Mouse (Mus musculus) heart, postnatal 36 days (tissue): ENCODE results near the gene Coq4. TPM values are rescaled to one million over a fixed set of nuclear protein-coding genes. Genes with fewer than 3 reads are reported as not detected.
"Not testable (repeated sequence)": the region's sequence is repeated elsewhere in the genome, so short reads cannot be mapped to it uniquely, and the experiment has no call there.

Experiments
- DNase-seq, 2 experiments: peaks; one replicate each; pipeline ENCODE4 v3.0.0; 2021 to 2022
- intact Hi-C: fragments of 180-260 bp; cut with DNase I; formaldehyde crosslinking; loops from one replicate; pipeline ENCODE4 v1.15.1; 2025
- total RNA-seq, 2 experiments: library from RNA; stranded (reverse); gene quantifications; 2 replicates each; pipeline ENCODE4 v1.2.3; 2021

The Coq4 gene
- 10 to 100 TPM; 20.2 to 24.3 TPM for total RNA-seq

DNA sequence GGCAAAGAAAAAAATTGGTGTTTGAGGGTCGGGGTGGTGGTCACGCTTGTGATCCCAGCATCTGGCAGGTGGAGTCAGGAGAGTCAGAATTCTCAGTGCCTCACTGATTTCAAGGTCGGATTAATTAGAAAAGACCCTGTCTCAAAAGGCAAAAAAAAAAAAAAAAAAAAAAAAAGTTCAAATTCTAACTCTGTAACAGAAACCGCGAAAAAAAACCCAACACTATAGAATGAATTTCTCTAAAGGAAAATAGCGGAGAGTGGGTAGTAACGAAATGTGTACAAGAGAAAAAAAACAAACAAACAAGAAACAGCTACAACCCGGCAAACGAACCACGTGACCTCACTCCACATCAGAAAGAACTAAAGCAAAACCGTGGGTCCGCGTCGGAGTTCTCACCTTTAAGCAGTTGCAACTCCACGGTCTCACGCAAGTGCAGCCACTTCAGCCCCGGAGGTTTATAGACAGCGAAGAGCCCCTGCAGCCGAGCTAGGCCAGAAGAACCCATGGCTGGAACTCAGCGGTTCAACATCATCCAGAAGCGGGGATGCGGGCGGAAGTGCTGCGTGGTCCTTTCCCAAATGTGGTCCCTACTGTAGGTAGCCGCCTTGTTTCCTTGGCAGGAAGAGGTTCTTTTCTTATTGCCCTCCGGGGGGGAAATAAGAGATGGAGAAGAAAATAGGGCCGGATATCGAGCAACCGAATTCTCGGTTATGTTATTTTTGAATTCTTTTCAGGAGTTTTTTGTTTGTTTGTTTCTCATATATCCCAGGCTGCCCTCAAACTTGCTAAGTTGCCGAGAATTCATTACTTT, at the start of gene Coq4:
TSS of gene Coq4 (plus strand) at position 390 of the 814 bp plus-strand sequence.
- intact Hi-C loops = no loop called here
- peak; percentile 87 to 88 for DNase-seq

DNA sequence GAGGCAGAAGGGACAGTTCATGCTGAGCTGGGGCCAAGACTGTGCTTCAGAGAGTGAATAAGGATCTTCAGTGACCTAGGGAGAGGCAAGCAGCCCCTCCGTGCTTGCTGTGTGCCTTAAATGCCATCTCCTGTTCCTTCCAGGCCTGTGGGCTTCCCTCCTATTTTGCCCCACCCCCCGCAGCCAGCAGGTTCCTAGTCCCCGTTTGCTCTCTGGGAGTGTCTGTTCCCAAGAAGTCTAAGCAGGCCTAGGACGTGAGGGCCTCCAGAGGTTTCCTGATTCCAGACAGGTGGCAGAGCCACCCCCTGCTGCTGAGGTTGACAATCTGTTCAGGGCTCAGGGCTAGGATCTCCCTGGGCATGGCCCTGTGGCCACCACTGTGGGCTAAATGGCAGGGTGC, 48.5 kb upstream of the Coq4 start:
- no peak for DNase-seq
- intact Hi-C loops = no loop called here

DNA sequence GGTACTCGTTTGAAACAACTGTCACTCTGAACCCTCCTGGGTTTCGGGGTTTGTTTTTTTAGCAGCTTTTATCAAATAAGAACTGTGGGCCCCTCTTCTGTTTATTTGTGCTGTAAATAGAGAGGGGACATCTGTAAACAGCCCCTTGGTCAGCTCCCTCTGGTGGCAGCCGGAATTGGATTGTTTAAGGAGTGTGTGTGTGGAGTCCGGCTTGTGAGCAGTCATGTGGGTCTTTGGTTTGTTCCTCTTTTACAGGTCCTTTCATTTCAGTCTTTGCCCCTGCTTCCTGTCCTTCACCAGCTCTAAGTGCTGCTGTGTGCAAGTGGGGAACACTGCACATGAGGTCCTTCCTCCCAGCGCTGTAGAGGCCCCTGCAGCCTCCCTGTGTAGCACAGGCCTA, 47.9 kb upstream of the Coq4 start:
- intact Hi-C loops = no loop called here
- peak in 1 of 2 experiments; percentile 31 for DNase-seq

DNA sequence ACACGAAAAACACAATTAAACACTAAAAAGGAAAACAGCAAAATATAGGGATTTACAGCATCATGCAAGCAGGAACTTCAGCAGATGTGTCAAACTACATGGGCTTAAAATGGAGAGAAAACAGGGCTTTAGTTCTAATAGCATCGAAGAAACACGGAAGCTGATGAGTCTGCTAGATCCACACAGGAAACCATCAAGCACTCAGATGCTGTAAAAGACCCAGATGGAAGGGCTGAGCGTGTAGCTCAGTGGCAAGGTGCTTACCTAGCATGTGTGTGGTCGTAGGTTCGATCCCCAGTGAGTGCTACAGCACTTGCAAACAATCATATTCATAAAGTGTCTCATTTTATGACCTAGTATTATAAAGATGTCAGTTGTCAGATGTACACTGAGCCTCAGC, 46.1 kb upstream of the Coq4 start:
- DNase-seq = no peak
- intact Hi-C loops = no loop called here

DNA sequence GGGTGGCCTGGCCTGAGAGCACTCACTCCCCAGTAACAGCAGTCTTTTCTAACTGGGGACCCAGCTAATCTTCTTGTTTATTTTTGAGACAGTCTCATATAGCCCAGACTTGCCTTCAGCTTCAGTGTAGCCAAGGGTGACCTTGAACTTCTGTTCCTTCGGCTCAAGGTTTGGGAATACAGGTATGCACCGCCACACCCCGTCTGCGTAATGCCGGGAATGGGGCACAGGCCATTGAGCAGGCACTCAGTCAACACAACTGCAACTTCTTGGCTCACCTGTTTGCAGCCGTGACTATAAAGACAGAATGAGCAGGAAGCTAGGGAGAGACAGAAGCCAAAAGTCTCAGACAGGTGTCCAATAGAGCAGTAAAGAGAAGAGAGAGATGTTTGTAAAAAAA, 43.0 kb upstream of the Coq4 start:
- intact Hi-C loops = no loop called here
- no peak for DNase-seq

DNA sequence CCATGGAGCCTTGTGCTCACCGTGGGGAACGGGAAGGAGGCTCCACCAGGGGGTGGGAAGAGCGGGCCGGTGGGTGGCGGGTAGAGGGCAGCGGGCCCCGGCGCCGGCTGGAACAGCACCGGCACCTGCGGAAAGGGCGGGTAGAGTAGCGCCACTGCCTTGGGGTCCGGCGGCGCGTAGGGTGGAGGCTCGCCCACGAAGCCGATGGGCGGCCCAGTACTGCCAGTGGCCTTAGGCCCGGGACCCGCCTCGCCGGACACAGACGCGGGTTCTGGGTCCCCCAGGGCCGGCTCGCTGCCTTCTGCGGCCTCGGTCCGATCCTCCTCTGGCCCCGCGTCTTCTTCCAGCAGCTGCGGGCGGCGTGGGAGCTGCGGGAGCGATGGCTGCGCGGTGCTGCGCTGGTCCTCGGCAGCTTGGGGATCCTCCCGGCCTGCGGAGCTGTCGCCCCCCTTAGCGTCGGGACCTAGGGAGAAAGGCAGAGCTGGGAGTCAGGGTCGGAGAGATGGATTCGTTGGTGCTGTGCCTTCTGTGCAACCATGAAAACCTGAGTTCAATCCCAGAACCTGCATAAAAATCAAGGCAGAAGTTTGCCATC, 40.0 kb upstream of the Coq4 start:
- DNase-seq = no peak
- intact Hi-C loops = no loop called here

DNA sequence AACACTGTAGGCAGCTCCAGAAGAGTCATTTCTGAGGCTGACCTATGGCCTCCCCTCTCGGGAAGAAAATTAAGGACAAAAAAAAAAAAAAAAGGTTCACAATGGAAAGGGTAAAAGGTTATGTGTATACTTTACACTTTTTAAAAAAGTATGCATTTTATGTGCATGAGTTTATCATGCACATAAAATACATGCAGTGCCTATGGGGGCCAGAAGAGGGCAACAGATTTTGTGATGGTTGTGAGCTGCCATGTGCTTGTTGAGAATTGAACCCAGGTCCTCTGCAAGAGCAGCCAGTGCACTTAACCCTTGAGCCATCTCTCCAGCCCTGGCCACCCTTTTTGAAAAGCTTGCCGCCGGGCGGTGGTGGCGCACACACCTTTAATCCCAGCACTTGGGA, 39.4 kb upstream of the Coq4 start:
- no peak for DNase-seq
- intact Hi-C loops = no loop called here

DNA sequence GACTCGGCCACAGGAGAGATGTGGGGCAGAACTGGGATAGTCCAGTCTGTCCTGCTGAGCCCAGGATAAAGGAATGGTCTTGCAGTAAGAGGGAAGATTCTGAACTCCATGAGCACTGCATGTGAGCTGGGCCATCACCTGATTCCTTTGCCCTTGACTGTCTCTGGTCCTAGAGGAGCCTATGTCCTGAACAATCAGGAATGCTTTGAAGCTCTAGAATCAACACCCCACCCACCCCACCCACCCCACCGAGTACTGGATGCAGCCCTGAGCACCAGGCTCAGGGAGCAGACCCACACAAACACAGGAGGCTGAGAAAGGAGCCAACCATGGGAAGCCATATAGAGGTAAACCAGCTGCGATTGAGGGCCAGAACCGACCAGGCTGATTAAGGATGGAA, 38.8 kb upstream of the Coq4 start:
- DNase-seq = no peak
- intact Hi-C loops = no loop called here

DNA sequence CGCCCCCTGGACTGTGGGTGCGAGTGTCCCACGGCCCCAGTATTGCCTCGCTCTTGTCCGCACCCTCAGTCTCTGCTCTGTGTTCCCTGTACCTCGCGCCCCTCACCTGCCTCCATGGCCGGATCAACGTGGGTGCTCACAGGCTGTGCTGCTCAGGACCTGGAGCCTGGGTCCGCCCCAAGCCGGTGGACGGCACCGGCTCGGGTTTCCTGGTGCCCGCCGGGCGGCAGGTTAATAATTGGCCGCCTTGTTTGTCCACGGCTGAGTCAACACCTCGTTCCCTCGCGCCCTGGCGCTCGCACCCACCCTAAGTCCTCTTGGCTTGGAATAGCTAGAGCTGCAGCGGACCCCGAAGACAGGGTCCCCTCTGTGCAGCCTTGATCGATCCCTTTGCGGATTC, 35.8 kb upstream of the Coq4 start, which contains the start of gene Gm13420:
TSS of gene Gm13420 (minus strand) at position 189 of the 400 bp plus-strand sequence.
- intact Hi-C loops = no loop called here
- DNase-seq = no peak

DNA sequence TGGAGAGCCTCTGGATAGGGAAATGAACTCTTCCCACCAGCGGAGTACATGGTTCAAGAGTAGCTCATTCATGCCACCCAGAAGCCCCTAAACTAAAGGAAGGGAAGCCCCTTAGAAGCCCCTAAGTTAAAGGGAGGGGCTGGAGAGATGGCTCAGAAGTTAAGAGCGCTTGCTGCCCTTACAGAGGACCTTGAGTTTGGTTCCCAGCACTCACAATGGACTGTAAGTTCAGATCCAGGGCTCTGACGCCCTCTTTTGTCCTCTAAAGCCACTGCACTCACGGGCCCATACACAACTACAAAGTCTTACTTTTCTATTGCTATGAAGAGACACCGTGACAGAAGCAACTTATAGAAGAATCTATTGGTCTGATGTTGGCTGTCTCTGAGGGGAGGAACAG, 34.9 kb upstream of the Coq4 start:
- intact Hi-C loops = no loop called here

DNA sequence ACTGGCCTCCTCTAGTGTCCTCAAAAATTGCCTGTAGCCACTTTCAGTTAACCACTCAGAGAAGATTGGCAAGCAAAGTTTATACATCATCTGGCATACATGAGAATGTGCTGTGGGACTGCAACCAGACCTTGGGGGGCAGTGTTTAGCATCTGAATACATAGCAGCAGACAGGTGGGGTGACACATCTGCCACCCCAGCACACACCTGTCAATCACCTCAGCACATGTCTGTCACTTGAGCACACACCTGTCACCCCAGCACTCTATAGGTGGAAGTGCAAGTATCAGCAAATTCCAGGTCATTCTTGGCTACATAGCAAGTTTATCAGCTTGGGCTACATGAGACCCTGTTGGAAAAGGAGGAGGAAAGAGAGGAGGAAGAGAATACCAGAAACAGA, 31.6 kb upstream of the Coq4 start:
- intact Hi-C loops = no loop called here

More for the DNA sequence above, 34.9 kb upstream of the Coq4 start:
- no peak for DNase-seq

DNA sequence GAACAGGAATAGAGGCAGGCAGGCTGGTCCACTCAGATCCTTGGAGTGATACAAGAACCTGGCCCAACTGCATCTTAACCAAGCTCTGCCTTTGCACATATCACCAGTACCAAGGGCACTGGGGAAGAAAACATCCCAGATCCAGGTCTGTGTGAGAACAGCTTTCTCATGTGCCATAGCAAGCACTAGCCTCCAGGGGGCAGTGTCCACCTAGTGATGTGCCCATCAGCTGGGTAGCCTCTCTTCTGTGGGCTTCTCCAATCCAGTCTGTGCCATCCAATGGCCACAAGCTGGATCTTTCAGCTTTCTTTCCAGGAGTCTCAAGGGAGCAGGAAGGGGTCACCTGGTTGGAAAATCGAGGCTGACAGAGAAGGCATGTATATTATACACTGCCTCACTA, 22.5 kb upstream of the Coq4 start:
- DNase-seq = peak; percentile 45 to 68
- intact Hi-C loops = loop anchor here (5.0 kb wide), 2 partner anchors 52 to 92 kb away; no protein-coding TSS in a partner anchor

More for the DNA sequence above, 31.6 kb upstream of the Coq4 start:
- no peak for DNase-seq

DNA sequence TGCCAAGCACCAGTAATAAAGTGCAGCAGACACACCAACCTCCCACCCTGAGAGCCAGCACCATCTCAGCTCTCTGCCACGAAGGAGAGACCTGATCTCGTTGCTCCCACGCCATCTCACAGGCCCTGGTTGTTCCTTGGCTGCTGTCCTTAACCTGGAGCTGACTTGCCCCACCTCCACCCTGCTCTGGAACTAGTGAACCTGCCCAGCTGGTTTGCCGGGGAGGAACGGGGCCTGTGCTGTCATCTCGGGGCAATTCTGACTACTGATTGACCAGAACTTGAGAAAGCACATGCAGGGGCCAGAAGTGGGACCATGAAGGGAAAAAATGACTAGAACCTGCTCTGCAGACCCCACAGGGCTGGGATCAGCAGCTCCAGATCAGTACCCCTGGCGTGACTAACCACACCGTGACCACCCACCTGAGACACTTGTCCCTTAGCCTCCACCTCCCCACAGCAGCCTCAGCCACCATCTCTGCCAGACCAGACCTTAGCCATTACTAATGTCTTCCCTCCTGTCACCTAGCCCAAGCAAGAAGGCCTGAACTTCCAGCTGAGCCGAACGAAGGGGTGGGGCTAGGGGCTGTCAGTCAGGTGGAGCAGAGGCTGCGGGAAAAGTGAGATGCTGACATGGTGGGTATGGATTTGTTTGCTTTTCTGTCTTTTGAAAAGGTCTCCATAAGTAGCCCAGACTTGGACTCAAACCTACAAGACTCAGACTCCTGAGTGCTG, 19.1 kb upstream of the Coq4 start:
- no peak for DNase-seq
- intact Hi-C loops = loop anchor here (5.0 kb wide), 2 partner anchors 49 to 89 kb away; no protein-coding TSS in a partner anchor

DNA sequence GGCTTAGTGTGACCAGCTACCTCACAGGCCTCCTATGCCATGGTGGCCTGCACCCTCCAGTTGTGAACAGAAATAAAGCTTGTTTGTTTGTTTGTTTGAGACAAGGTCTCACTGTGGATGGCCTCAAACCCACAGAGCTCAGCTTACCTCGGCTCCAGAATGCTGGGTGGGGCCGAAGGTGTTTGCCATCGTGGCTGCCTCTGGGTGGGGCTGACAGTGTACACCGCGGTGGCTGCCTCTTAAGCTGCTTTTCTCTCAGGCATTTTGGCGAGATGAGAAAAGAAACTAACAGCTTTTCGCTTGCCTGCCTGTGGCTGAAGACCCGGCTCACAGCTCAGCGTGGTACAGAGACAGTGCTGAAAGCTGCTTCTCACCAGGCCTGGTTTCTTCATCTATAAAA, 18.4 kb upstream of the Coq4 start:
- intact Hi-C loops = loop anchor here (5.0 kb wide), 2 partner anchors 48 to 88 kb away; no protein-coding TSS in a partner anchor
- no peak for DNase-seq

DNA sequence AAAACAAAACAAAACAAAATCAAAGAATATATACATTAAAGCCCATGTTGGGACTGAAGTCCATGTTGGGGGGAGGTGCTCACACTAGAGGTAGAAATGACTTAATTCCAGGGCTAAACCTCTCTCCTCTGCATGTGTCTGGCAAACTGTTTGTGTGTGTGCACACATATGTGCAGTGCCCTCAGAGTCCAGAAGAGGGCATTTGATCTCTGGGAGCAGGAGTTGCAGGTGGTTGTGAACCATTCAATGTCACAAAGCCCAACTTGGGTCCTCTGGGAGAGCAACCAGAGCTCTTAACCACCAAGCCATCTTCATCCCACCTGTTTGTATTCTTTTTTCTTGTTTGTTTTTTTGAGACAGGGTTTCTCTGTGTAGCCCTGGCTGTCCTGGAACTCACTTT, 17.1 kb upstream of the Coq4 start:
- no peak for DNase-seq
- intact Hi-C loops = no loop called here

DNA sequence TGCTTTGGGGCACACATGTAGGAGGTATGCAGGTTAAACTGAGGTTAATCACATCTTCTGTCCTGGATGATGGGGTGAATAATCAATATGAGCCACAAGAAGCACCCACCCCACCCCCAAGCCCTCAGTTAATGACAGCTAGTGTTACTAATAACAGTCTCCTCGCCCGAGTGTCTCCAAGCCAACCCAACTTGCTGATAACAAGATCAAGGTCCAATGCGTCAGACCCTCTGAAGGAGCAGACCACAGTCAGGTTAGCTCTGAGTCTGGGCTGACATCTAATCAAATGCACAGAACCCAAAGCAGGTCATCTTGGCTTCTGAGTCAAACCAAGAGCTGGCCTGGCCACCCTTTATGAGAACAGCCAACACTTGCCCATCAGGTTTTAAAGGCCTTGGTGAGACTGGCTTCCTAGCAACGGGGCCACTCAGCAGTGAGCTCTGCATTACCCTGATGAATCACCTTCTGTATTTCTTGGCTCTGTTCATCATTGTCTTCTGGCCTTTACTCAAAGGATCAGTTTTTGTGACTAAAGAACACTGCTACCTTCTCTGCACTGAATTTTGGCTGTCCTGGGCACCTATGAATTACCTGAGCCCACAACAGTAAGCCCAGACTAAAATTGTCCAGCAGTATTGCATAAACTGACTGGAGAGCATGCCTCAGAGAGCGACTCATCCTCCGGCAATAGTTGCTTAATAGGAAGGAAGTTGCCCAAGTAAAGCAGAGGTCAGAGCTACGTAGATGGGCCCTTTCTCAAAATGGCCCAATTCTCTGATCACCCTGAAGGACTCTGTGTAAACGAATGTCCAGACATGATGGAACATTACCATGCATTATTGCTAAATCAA, 15.5 kb upstream of the Coq4 start:
- intact Hi-C loops = no loop called here
- DNase-seq = no peak

DNA sequence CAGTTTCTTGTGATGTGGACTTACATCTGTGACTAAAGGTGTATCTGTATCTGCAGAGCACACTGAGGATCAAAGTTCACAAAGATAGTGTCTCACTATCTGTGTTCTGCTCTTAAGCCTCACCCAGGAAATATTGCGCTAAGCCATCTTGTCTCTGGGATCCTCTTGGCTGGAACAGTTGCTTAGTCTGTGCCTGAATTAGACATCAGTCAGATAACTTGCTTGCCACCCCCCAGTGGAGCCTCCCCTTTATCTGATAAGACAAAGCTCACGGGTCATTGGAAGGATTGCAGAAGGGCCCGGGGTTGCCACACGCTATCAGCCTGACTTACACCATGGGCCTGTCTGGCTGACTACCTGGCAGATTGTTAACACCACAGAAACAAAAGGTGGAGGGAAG, 14.0 kb upstream of the Coq4 start:
- intact Hi-C loops = no loop called here
- DNase-seq = no peak

DNA sequence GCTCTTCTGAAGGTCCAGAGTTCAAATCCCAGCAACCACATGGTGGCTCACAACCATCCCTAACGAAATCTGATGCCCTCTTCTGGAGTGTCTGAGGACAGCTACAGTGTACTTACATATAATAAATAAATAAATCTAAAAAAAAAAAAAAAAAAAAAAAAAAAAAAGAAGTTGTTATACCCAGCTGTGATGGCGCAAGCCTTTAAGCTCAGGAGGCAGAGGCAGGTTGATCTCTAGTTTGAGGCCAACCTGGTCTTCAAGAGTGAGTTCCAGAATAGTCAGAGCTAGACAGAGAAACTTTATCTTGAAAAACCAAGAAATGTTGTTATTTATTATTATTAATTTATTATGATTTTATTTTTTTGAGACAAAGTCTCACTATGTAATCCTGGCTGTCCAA, 6.0 kb upstream of the Coq4 start:
- intact Hi-C loops, DNase-seq: not testable (repeated sequence)

DNA sequence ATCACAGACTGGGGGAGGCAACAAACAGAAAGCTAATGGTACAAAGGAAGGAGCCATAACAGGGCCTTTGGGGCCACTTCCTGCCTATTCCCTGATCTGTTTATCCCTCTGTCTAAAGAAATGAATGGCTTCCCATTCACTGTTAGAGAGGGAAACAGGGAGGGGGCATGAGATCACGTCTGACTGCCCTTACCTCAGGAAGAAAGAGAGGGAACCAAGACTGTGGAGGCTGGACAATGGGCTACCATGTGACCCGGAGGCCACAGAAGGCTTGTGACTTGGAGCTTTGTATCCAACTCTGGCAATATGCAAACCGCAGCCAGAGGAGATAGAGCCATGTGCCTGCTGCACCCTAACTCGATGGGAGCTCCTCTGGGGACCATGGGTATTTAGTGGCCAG, 3.0 kb upstream of the Coq4 start:
- intact Hi-C loops = no loop called here
- no peak for DNase-seq

DNA sequence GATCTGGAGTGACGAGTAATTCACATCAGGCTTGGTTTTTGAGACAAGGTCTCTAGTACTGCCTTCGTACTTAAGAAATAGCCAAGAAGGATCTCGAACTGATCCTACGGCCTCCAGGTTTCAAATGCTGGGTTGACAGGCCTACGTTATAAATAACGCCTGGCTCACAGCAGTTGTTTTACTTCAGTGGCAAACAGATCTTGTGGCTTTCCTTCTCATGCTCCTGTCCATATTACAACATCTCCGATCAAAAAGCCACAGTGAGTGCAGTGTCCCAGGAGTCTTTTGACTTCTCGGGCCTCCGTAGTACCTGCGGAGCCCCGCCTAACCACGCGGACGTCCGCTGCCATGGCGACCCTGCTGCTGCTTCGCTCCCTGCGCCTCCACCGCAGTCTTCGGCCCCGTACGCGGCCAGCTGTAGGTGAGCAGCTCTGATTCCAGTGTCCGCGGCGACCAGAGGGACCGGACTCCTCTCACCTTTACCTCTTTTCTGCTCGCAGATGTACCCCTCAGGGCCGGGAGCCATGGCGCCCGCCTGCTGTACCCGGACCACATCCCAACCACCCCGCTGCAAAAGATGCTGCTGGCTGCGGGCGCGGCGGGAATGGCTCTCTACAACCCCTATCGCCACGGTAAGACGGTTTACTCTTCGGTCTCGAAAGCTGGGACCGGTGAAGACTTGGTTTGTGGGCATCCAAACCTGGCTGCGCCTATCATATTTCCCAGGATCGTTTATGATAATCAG, 816 bp downstream of the Coq4 start, which contains the start of gene Trub2:
TSS of gene Trub2 (minus strand) at position 566 of the 745 bp plus-strand sequence.
- intact Hi-C loops = no loop called here
- peak; percentile 82 to 84 for DNase-seq
